Mouse (Mus musculus) hindbrain, embryonic 14.5 days (tissue): ENCODE results near the gene Avp. TPM values are rescaled to one million over a fixed set of nuclear protein-coding genes. Genes with fewer than 3 reads are reported as not detected.

Experiments
- ATAC-seq: fragments of 200-750 bp; cut with Nextera tagmentation; 2 replicates; pipeline ENCODE4 v1.8.0; 2017; ENCODE audit warnings: moderate number of reproducible peaks, mild to moderate bottlenecking, moderate TSS enrichment, moderate library complexity; ENCODE audit not compliant: low FRiP score
- DNase-seq: peaks from one replicate; pipeline ENCODE4 v3.0.0-alpha.2; 2015; ENCODE audit warnings: low spot score
- H3K27ac ChIP-seq: fragments of 300-500 bp; sonication (generic); 2 replicates; pipeline ENCODE4 v1.5.1; 2014; ENCODE audit warnings: mild to moderate bottlenecking, moderate library complexity
- H3K27me3 ChIP-seq: fragments of 300-500 bp; sonication (generic); 2 replicates; pipeline ENCODE4 v1.6.1; 2014; ENCODE audit warnings: mild to moderate bottlenecking, low read length, mixed read lengths; ENCODE audit not compliant: control insufficient read depth, insufficient read depth
- H3K36me3 ChIP-seq: fragments of 300-500 bp; sonication (generic); replicated peaks from 2 replicates; pipeline ENCODE4 v1.6.1; 2014; ENCODE audit not compliant: control insufficient read depth, insufficient read depth
- H3K4me1 ChIP-seq: fragments of 300-500 bp; sonication (generic); replicated peaks from 2 replicates; pipeline ENCODE4 v1.6.1; 2014; ENCODE audit warnings: antibody characterized with exemption, low read length, mixed read lengths; ENCODE audit not compliant: control insufficient read depth, insufficient read depth
- H3K4me2 ChIP-seq: fragments of 300-500 bp; sonication (generic); replicated peaks from 2 replicates; pipeline ENCODE4 v1.6.1; 2014; ENCODE audit warnings: mild to moderate bottlenecking, moderate library complexity
- H3K4me3 ChIP-seq: fragments of 300-500 bp; sonication (generic); replicated peaks from 2 replicates; pipeline ENCODE4 v1.5.1; 2014; ENCODE audit warnings: mild to moderate bottlenecking, low read length
- H3K9ac ChIP-seq: fragments of 300-500 bp; sonication (generic); 2 replicates; pipeline ENCODE4 v1.6.1; 2014
- H3K9me3 ChIP-seq: fragments of 300-500 bp; sonication (generic); 2 replicates; pipeline ENCODE4 v1.6.1; 2016; ENCODE audit warnings: low read length; ENCODE audit not compliant: control insufficient read depth
- WGBS: fragments of 180-500 bp; shearing (Covaris S2); extraction: QIAGEN DNeasy Blood & Tissue Kit; methylation state at CpG from one replicate; pipeline ENCODE4 v1.1.7; 2014; 5-methylcytosine and 5-hydroxymethylcytosine counted together
- polyA plus RNA-seq: library from polyadenylated mRNA; unstranded; fragments of >200 nt; fragmentation: Nextera tagmentation; extraction: Ambion mirVana; gene quantifications from 2 replicates; pipeline ENCODE4 v1.2.1, GENCODE M21; 2014

Gene Avp
- polyA plus RNA-seq, 1 experiment from 2014 or later: not detected

- no peak for DNase-seq
- 90% methylated on average over 1 of the region's 1 CpGs for WGBS
- Histone ChIP-seq H3K27ac (no peak overlapping the region), H3K36me3 (peaks cover 78% of the 10 kb centered on the region), H3K9me3 (no peaks in the 10 kb centered on the region), H3K4me3 (no peak overlapping the region), H3K27me3 (no peaks in the 10 kb centered on the region), H3K4me2 (no peak overlapping the region), H3K4me1 (no peaks in the 10 kb centered on the region), H3K9ac (no peak overlapping the region)
- ATAC-seq: no peak
Measured at GRCm38 (mm10) chr2:130595596-130595995, 13.2 kb upstream of the Avp start.

GRCm38 (mm10) chr2:130591016-130591415 is 8.7 kb upstream of the Avp start:
- WGBS: 100% methylated on average over 2 of the region's 2 CpGs
- no peak for ATAC-seq
- Histone ChIP-seq H3K4me3 (no peak overlapping the region), H3K9ac (no peak overlapping the region), H3K9me3 (no peaks in the 10 kb centered on the region), H3K36me3 (peaks cover 40% of the 10 kb centered on the region), H3K4me1 (no peaks in the 10 kb centered on the region), H3K27ac (no peak overlapping the region), H3K4me2 (no peak overlapping the region), H3K27me3 (no peaks in the 10 kb centered on the region)
- no peak for DNase-seq

DNA sequence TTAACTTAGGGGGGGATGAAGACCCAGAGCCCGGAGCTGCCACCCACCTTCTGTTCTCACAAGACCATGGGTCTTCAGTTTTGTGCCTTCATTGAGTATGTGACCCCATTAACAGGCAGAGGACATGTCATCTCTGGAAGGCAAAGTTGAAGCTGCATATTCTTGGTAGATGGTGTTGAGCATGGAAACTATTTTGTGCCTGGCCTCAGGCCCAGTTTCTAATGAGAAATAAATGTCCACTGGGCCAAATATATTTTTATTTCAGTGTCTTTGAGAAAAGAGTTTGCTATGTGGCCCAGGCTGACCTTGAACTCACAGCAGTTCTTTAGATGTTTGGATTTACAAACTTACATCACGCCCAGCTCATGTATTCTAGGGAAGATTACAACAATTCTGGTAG is 7.4 kb upstream of the Avp start:
- DNase-seq (no peak), ATAC-seq (no peak)
- Histone ChIP-seq H3K27ac (no peak overlapping the region), H3K9ac (no peak overlapping the region), H3K9me3 (no peaks in the 10 kb centered on the region), H3K36me3 (peaks cover 29% of the 10 kb centered on the region), H3K4me3 (no peak overlapping the region), H3K4me2 (no peak overlapping the region), H3K4me1 (no peaks in the 10 kb centered on the region), H3K27me3 (no peaks in the 10 kb centered on the region)
- 97% methylated on average over 2 of the region's 2 CpGs for WGBS

- ATAC-seq: no peak
- 52% methylated on average over 4 of the region's 4 CpGs for WGBS
Measured at GRCm38 (mm10) chr2:130589157-130589556, 6.8 kb upstream of the Avp start.

DNA sequence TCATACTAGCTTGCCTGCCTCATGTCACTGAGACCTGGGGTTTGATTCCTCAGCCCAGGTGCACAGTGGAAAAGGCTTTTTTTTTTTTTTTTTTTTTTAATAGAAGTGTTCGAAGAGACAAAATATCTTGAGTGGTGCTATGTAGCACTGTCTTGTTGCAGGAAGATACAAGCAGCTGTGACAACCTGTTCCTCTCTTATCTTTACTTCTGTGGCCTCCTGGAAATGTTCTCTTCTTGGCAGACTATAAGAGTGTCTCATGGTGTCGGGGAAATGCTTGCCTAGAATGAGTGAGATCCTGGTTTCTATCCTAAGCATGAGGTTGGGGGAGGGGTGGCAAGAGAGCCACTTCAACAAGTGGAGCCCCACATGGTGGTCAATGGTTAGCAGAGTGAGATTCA is 6.0 kb upstream of the Avp start:
- Histone ChIP-seq H3K9me3 (no peaks in the 10 kb centered on the region), H3K4me2 (no peak overlapping the region), H3K4me3 (no peak overlapping the region), H3K36me3 (peaks cover 23% of the 10 kb centered on the region), H3K4me1 (no peaks in the 10 kb centered on the region), H3K27me3 (no peaks in the 10 kb centered on the region), H3K27ac (no peak overlapping the region), H3K9ac (no peak overlapping the region)
- WGBS: 84% methylated on average over 2 of the region's 2 CpGs
- DNase-seq (no peak), ATAC-seq (no peak)

More at GRCm38 (mm10) chr2:130589157-130589556, 6.8 kb upstream of the Avp start:
- no peaks in the 10 kb centered on the region for H3K9me3 ChIP-seq
- H3K36me3 ChIP-seq: peaks cover 26% of the 10 kb centered on the region
- H3K27me3 ChIP-seq: no peaks in the 10 kb centered on the region
- no peak overlapping the region for H3K27ac ChIP-seq
- no peak overlapping the region for H3K9ac ChIP-seq
- no peak overlapping the region for H3K4me3 ChIP-seq
- DNase-seq: no peak
- H3K4me2 ChIP-seq: no peak overlapping the region
- no peaks in the 10 kb centered on the region for H3K4me1 ChIP-seq

DNA sequence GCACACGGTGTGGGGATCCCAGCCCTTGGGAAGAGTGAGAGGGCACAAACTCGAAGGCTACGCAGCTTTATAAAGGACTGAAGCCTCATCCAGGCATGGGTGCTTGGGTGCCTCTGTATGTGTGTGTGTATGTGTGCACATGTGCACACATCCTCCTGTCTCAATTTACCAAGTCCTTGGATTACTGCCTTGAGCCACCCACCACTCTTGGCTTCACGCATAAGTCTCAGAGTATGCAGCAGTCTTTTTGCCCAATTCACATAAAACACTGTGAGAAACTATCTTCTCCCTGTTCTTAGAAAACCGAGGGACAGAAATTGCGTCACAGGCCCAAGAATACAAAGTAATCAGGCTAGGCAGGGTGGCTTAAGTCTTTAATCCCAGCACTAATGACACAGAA is 3.7 kb upstream of the Avp start:
- ATAC-seq (no peak), DNase-seq (no peak)
- 89% methylated on average over 6 of the region's 6 CpGs for WGBS
- Histone ChIP-seq H3K9ac (no peak overlapping the region), H3K36me3 (peaks cover 7% of the 10 kb centered on the region), H3K9me3 (no peaks in the 10 kb centered on the region), H3K4me3 (no peak overlapping the region), H3K27ac (no peak overlapping the region), H3K4me1 (peaks cover under 1% of the 10 kb centered on the region; the same call in 1 of the 2 replicates), H3K27me3 (peaks cover 21% of the 10 kb centered on the region), H3K4me2 (no peak overlapping the region)

DNA sequence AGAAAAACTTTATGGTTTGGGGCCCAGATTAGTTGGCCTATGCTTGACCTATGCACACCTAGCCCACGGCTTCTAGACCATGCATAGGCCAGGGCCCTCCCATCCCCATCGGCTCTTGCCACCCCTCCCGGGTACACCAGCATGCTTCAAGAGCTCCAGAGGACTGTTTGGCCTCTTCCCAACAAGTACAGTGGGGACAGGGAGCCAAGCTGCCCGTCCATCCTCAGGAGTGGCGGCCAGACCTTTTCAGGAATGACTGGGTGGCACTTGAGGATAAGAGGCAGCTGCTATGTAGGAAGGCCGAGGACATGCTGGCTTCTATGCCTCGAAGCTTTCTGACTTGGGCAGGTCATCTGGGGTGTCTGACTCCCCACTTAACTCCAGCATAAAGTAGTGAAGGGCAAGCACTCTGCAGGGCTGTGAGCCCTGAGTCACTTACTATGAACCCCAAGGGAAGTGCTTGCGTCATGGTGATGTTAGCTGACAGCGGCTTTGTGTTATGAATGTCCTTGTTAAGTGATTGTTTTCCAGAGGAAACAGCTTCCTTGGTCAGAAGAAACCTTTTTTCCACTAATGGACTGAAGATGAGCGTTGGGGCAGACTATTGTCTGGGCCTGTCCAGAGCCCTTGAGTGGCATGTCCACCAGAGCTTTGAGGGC is 1.7 kb upstream of the Avp start:
- peaks cover 9% of the 10 kb centered on the region; the same call in 1 of the 2 replicates for H3K4me1 ChIP-seq
- peaks cover 41% of the 10 kb centered on the region for H3K27me3 ChIP-seq
- H3K4me3 ChIP-seq: no peak overlapping the region
- 80% methylated on average over 10 of the region's 10 CpGs for WGBS
- no peaks in the 10 kb centered on the region for H3K36me3 ChIP-seq
- ATAC-seq: no peak
- H3K9me3 ChIP-seq: no peaks in the 10 kb centered on the region
- DNase-seq: no peak
- no peak overlapping the region for H3K27ac ChIP-seq
- H3K9ac ChIP-seq: no peak overlapping the region
- no peak overlapping the region for H3K4me2 ChIP-seq

DNA sequence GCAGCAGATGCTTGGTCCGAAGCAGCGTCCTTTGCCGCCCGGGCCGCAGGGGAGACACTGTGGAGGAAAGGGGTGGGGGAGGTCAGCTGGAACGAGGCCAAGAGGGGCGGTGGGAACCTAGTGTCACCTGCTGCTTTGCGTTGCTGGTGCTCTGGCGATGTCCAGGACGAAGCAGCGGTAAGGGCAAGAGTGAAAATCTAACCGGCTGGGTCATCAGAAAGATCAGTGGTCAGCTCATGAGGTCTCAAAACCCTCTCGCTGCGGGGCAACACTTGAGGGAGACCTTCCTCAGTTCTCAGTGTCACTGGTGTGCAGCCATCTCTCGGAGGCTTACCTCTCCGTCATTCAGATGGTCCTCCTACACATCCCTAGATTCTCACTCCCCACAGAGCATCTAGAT is 1.2 kb downstream of the Avp start:
- H3K27me3 ChIP-seq: peaks cover 69% of the 10 kb centered on the region
- no peaks in the 10 kb centered on the region for H3K9me3 ChIP-seq
- no peak for DNase-seq
- no peak overlapping the region for H3K27ac ChIP-seq
- H3K4me1 ChIP-seq: peaks cover 13% of the 10 kb centered on the region; the same call in 1 of the 2 replicates
- WGBS: 2% methylated on average over 16 of the region's 16 CpGs
- H3K4me2 ChIP-seq: peak overlapping the region; percentile 48
- H3K9ac ChIP-seq: 0 out of 2 replicates have a peak overlapping the region, but pooled peaks have one; percentile 38
- no peak for ATAC-seq
- no peaks in the 10 kb centered on the region for H3K36me3 ChIP-seq
- peak overlapping the region; percentile 25 for H3K4me3 ChIP-seq

DNA sequence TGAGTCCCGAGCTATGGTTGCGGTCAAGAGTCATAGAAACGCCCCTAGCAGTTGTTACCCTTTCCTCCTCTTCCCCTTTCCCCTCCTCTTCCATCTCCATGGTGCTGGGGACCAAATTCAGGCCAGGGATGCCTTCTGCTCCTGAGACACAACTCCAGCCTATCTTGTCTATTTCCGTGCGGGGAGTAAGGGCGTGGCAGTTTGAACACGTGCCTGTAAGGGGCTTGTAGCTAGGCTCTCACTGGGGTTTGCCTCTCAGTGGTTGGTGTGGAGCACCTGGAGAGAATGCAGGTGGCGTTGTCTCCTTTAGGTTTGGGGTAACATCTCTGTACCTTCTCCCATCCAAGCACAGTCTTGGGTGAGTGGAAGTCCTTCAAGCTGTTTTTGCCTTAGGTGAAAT is 2.6 kb downstream of the Avp start:
- DNase-seq: no peak
- Histone ChIP-seq H3K4me3 (0 out of 2 replicates have a peak overlapping the region, but pooled peaks have one; percentile 25), H3K9me3 (no peaks in the 10 kb centered on the region), H3K4me2 (peak overlapping the region; percentile 48; the same call in 1 of the 2 replicates), H3K9ac (no peak overlapping the region), H3K36me3 (no peaks in the 10 kb centered on the region), H3K27me3 (peaks cover 83% of the 10 kb centered on the region), H3K27ac (no peak overlapping the region), H3K4me1 (peaks cover 13% of the 10 kb centered on the region; the same call in 1 of the 2 replicates)
- 8% methylated on average over 8 of the region's 8 CpGs for WGBS
- ATAC-seq: no peak
